Mouse (Mus musculus): ENCODE data around the gene Apoa1.

The Apoa1 gene

DNA sequence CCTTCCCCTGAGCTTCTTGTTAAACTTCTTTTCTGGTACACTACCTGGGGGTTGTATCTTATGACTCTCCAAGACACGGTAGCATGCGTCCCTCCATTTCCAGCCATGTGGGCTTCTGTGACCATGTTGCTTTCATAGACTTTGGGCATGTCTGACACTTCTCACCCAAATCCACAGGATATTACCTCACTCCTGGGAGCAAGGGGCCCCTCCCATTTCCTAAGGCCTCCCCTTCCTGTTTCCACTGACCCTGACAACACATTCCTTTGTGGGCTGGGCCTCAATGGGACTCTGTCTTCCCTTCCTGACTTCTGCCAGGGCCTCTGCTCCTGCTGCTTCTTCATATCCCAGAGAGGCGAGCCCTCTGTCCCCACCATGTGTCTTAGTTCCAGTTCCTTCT, 29.2 kb downstream of the Apoa1 start:
- no peak for DNase-seq (ENCODE audit: low spot score in 2 of 2)

DNA sequence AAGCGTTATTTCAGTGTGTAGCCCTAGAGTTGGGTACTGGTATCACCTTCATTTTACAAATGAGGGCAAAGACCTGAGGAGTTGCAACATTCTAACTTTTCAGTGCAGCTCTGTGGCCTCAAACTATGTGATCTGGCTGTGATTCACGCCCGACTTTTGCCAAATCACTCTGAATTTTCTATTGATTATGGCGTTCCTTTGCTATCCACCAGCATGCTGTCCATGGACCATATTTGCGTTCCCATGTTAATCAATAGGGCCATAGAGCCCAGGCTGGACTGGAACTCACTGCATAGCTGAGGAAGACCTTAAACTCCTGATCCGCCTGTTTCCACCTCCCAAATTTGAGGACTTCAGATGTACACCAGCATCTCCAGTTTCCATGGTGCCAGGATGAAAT, 30.7 kb downstream of the Apoa1 start:
- no peak for DNase-seq (ENCODE audit: low spot score in 2 of 2)

GRCm38 (mm10) chr9:46261131-46261530, 32.8 kb downstream of the Apoa1 start:
- no peak for DNase-seq (ENCODE audit: low spot score in 2 of 2)

- no peak for DNase-seq (ENCODE audit: low spot score in 2 of 2)
These were observed 40.0 kb downstream of the Apoa1 start, which contains the start of gene Apoa5 for GRCm38 (mm10) chr9:46268343-46268873. TSS of gene Apoa5 (plus strand) at chr9:46268633.

- no peak for DNase-seq (ENCODE audit: low spot score in 2 of 2)
These were observed 40.7 kb downstream of the Apoa1 start for GRCm38 (mm10) chr9:46269125-46269524.

DNA sequence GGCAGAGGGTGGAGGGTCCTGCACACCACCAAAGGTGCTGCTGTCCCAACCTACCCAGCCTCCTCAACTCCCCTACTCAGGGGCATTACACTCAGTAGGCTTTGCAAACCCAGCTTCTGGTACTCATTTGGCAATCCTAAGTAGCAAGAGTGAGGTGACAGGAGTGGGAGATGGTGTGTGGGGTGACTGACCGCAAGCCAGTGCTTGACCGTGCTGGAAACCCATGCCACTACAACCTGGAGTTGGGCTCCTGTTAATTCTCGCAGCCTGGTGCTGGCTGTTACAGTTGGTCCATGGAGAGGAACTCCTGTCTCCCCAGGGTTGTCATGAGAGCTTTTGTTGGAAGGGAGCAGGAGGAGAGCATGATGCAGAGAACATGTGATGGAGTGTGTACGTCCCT, 42.4 kb downstream of the Apoa1 start:
- DNase-seq (ENCODE audit: low spot score in 2 of 2) = no peak

GRCm38 (mm10) chr9:46272070-46272469, 43.7 kb downstream of the Apoa1 start:
- DNase-seq (ENCODE audit: low spot score in 2 of 2) = peak; percentile 10 to 20

- DNase-seq (ENCODE audit: low spot score in 2 of 2) = peak; percentile 88 to 89
These were observed 44.5 kb downstream of the Apoa1 start, which contains the start of gene Zpr1 for GRCm38 (mm10) chr9:46272677-46273454. TSS of gene Zpr1 (plus strand) at chr9:46273064.

DNA sequence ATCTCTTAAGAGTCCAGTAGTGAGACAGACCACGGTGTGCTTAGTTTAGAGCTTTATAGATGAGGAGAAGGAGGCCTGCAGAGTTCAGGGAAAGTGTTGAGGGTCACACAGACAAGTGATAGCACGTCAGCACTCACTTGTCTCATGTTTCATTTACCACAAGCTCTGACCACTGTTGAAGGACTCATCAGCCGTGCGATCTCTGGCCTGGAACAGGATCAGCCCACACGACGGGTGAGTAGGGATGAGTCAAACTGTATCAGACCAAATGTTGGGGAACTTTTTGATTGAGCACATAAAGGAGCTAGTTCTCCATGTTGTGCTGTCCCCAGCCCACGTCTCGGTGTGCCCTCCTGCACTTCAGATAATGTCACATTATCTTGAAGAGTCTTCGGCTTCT, 46.1 kb downstream of the Apoa1 start:
- DNase-seq (ENCODE audit: low spot score in 2 of 2) = no peak
